Mouse (Mus musculus) liver, embryonic 16.5 days (tissue): Measurements from ENCODE around the gene Haus2. TPM values are rescaled to one million over a fixed set of nuclear protein-coding genes. Genes with fewer than 3 reads are reported as not detected.
A peak's percentile ranks its signal among the peaks of the same experiment; 100 is the strongest.

ENCODE experiments used
- ATAC-seq: fragments of 200-750 bp; cut with Nextera tagmentation; 2 replicates; pipeline ENCODE4 v1.8.0; 2017; ENCODE audit warnings: low read depth, mild to moderate bottlenecking, moderate number of reproducible peaks, moderate library complexity
- H3K27ac ChIP-seq: fragments of 300-500 bp; sonication (generic); 2 replicates; pipeline ENCODE4 v1.5.1; 2014; ENCODE audit warnings: mild to moderate bottlenecking, low read length
- H3K27me3 ChIP-seq: fragments of 300-500 bp; sonication (generic); 2 replicates; pipeline ENCODE4 v1.6.1; 2014; ENCODE audit warnings: low read depth, low read length, mixed read lengths; ENCODE audit not compliant: control insufficient read depth, insufficient read depth
- H3K36me3 ChIP-seq: fragments of 300-500 bp; sonication (generic); 2 replicates; pipeline ENCODE4 v1.6.1; 2014; ENCODE audit warnings: mild to moderate bottlenecking; ENCODE audit not compliant: control insufficient read depth, insufficient read depth
- H3K4me1 ChIP-seq: fragments of 300-500 bp; sonication (generic); 2 replicates; pipeline ENCODE4 v1.6.1; 2014; ENCODE audit warnings: low read depth, low read length, mixed read lengths; ENCODE audit not compliant: control insufficient read depth
- H3K4me2 ChIP-seq: fragments of 300-500 bp; sonication (generic); 2 replicates; pipeline ENCODE4 v1.6.1; 2014; ENCODE audit warnings: low read depth, low read length, mixed read lengths
- H3K4me3 ChIP-seq: fragments of 300-500 bp; sonication (generic); 2 replicates; pipeline ENCODE4 v1.5.1; 2014; ENCODE audit warnings: low read depth, mild to moderate bottlenecking, low read length
- H3K9ac ChIP-seq: fragments of 300-500 bp; sonication (generic); 2 replicates; pipeline ENCODE4 v1.6.1; 2014; ENCODE audit warnings: low read depth, low read length
- H3K9me3 ChIP-seq: fragments of 300-500 bp; sonication (generic); replicated peaks from 2 replicates; pipeline ENCODE4 v1.6.1; 2016; ENCODE audit warnings: low read length; ENCODE audit not compliant: control insufficient read depth
- whole genome bisulfite sequencing: fragments of 180-500 bp; shearing (Covaris S2); extraction: QIAGEN DNeasy Blood & Tissue Kit; methylation state at CpG from one replicate; pipeline ENCODE4 v1.1.7; 2014; ENCODE audit not compliant: insufficient replicate concordance; 5-methylcytosine and 5-hydroxymethylcytosine counted together
- polyA plus RNA-seq: library from polyadenylated mRNA; unstranded; fragments of >200 nt; fragmentation: Nextera tagmentation; extraction: Ambion mirVana; gene quantifications from 2 replicates; pipeline ENCODE4 v1.2.1, GENCODE M21; 2015

Gene Haus2
- polyA plus RNA-seq, 1 experiment from 2014 or later = 9.7 TPM

- ATAC-seq = no peak
- Histone ChIP-seq H3K27ac (no peak overlapping the region), H3K27me3 (no peaks in the 10 kb centered on the region), H3K4me3 (no peak overlapping the region), H3K36me3 (peaks cover 30% of the 10 kb centered on the region), H3K9ac (no peak overlapping the region), H3K9me3 (no peaks in the 10 kb centered on the region), H3K4me1 (no peaks in the 10 kb centered on the region), H3K4me2 (no peak overlapping the region)
- 80% methylated on average over 2 of the region's 2 CpGs for WGBS
Measured at GRCm38 (mm10) chr2:120597734-120598133, 11.4 kb upstream of the Haus2 start.

- Histone ChIP-seq H3K4me1 (no peaks in the 10 kb centered on the region), H3K4me3 (no peak overlapping the region), H3K27me3 (no peaks in the 10 kb centered on the region), H3K36me3 (peaks cover 27% of the 10 kb centered on the region), H3K27ac (no peak overlapping the region), H3K9me3 (no peaks in the 10 kb centered on the region), H3K9ac (no peak overlapping the region), H3K4me2 (no peak overlapping the region)
- no peak for ATAC-seq
- WGBS = 72% methylated on average over 4 of the region's 4 CpGs
Measured at GRCm38 (mm10) chr2:120599506-120599905, 9.7 kb upstream of the Haus2 start.

- peaks cover 3% of the 10 kb centered on the region; the same call in 1 of the 2 replicates for H3K36me3 ChIP-seq
- no peak overlapping the region for H3K4me2 ChIP-seq
- WGBS = 77% methylated on average over 6 of the region's 6 CpGs
- H3K9me3 ChIP-seq = no peaks in the 10 kb centered on the region
- no peak overlapping the region for H3K4me3 ChIP-seq
- H3K9ac ChIP-seq = no peak overlapping the region
- no peak for ATAC-seq
- no peak overlapping the region for H3K27ac ChIP-seq
- no peaks in the 10 kb centered on the region for H3K27me3 ChIP-seq
- H3K4me1 ChIP-seq = peaks cover 16% of the 10 kb centered on the region
Measured at GRCm38 (mm10) chr2:120606021-120606690, 3.0 kb upstream of the Haus2 start.

GRCm38 (mm10) chr2:120616279-120617163 is 7.3 kb downstream of the Haus2 start:
- WGBS = 63% methylated on average over 5 of the region's 5 CpGs
- no peaks in the 10 kb centered on the region; the same call in 1 of the 2 replicates for H3K4me1 ChIP-seq
- no peaks in the 10 kb centered on the region for H3K9me3 ChIP-seq
- no peak for ATAC-seq
- H3K27ac ChIP-seq = no peak overlapping the region
- H3K27me3 ChIP-seq = no peaks in the 10 kb centered on the region
- H3K36me3 ChIP-seq = peaks cover 27% of the 10 kb centered on the region
- no peak overlapping the region for H3K4me2 ChIP-seq
- H3K9ac ChIP-seq = no peak overlapping the region
- no peak overlapping the region for H3K4me3 ChIP-seq

GRCm38 (mm10) chr2:120619538-120619937 is 10.4 kb downstream of the Haus2 start:
- H3K27me3 ChIP-seq = no peaks in the 10 kb centered on the region
- no peak overlapping the region for H3K4me3 ChIP-seq
- no peaks in the 10 kb centered on the region for H3K9me3 ChIP-seq
- H3K27ac ChIP-seq = no peak overlapping the region
- no peaks in the 10 kb centered on the region for H3K4me1 ChIP-seq
- WGBS = 100% methylated on average over 1 of the region's 1 CpGs
- H3K4me2 ChIP-seq = no peak overlapping the region
- no peak for ATAC-seq
- peaks cover 20% of the 10 kb centered on the region for H3K36me3 ChIP-seq
- H3K9ac ChIP-seq = no peak overlapping the region

GRCm38 (mm10) chr2:120622920-120623319 is 13.7 kb downstream of the Haus2 start:
- Histone ChIP-seq H3K27me3 (no peaks in the 10 kb centered on the region), H3K9me3 (no peaks in the 10 kb centered on the region), H3K27ac (no peak overlapping the region), H3K36me3 (peaks cover 11% of the 10 kb centered on the region), H3K9ac (no peak overlapping the region), H3K4me1 (no peaks in the 10 kb centered on the region), H3K4me3 (no peak overlapping the region), H3K4me2 (no peak overlapping the region)
- ATAC-seq = no peak

GRCm38 (mm10) chr2:120628076-120628865 is 19.1 kb downstream of the Haus2 start:
- Histone ChIP-seq H3K9ac (peak overlapping the region; percentile 27; the same call in 1 of the 2 replicates), H3K36me3 (no peaks in the 10 kb centered on the region), H3K27me3 (peaks cover 7% of the 10 kb centered on the region), H3K9me3 (no peaks in the 10 kb centered on the region), H3K4me3 (peak overlapping the region; percentile 59), H3K4me1 (peaks cover 26% of the 10 kb centered on the region), H3K4me2 (peak overlapping the region; percentile 83), H3K27ac (no peak overlapping the region)
- ATAC-seq = no peak
- 21% methylated on average over 10 of the region's 10 CpGs for WGBS

GRCm38 (mm10) chr2:120628886-120629735 is 19.9 kb downstream of the Haus2 start, which contains the start of gene Stard9:
Gene Stard9, plus strand, starts transcription at chr2:120629121.
- H3K36me3 ChIP-seq = no peaks in the 10 kb centered on the region
- WGBS = 3% methylated on average over 36 of the region's 36 CpGs
- no peak within 1 kb of the TSS for H3K27ac ChIP-seq
- peak; percentile 99 for ATAC-seq
- peak within 1 kb of the TSS; percentile 59 for H3K4me3 ChIP-seq
- H3K4me1 ChIP-seq = peaks cover 26% of the 10 kb centered on the region
- H3K27me3 ChIP-seq = peaks cover 7% of the 10 kb centered on the region
- H3K9ac ChIP-seq = peak within 1 kb of the TSS; percentile 40
- peak within 1 kb of the TSS; percentile 83 for H3K4me2 ChIP-seq
- H3K9me3 ChIP-seq = no peaks in the 10 kb centered on the region
